Mouse (Mus musculus) heart, embryonic 15.5 days (tissue): ENCODE measurements around the gene Ankrd50. TPM values are rescaled to one million over a fixed set of nuclear protein-coding genes. Genes with fewer than 3 reads are reported as not detected.

Source experiments
- ATAC-seq: fragments of 200-750 bp; cut with Nextera tagmentation; replicated peaks from 2 replicates; pipeline ENCODE4 v1.8.0; 2017; ENCODE audit warnings: low read depth, moderate TSS enrichment; ENCODE audit not compliant: insufficient number of reproducible peaks, insufficient read depth, low FRiP score
- H3K27ac ChIP-seq: fragments of 300-500 bp; sonication (generic); 2 replicates; pipeline ENCODE4 v1.5.1; 2015; ENCODE audit warnings: mild to moderate bottlenecking, inconsistent platforms
- H3K27me3 ChIP-seq: fragments of 300-500 bp; sonication (generic); 2 replicates; pipeline ENCODE4 v1.6.1; 2015; ENCODE audit warnings: inconsistent platforms
- H3K36me3 ChIP-seq: fragments of 300-500 bp; sonication (generic); 2 replicates; pipeline ENCODE4 v1.6.1; 2015; ENCODE audit warnings: mild to moderate bottlenecking, inconsistent platforms
- H3K4me1 ChIP-seq: fragments of 300-500 bp; sonication (generic); replicated peaks from 2 replicates; pipeline ENCODE4 v1.6.1; 2015; ENCODE audit warnings: inconsistent platforms
- H3K4me2 ChIP-seq: fragments of 300-500 bp; sonication (generic); 2 replicates; pipeline ENCODE4 v1.6.1; 2015; ENCODE audit warnings: inconsistent platforms, mild to moderate bottlenecking, moderate library complexity
- H3K4me3 ChIP-seq: fragments of 300-500 bp; sonication (generic); 2 replicates; pipeline ENCODE4 v1.5.1; 2015; ENCODE audit warnings: mild to moderate bottlenecking, inconsistent platforms
- H3K9ac ChIP-seq: fragments of 300-500 bp; sonication (generic); 2 replicates; pipeline ENCODE4 v1.6.1; 2015; ENCODE audit warnings: mild to moderate bottlenecking, inconsistent platforms
- H3K9me3 ChIP-seq: fragments of 300-500 bp; sonication (generic); replicated peaks from 2 replicates; pipeline ENCODE4 v1.6.1; 2016; ENCODE audit warnings: inconsistent platforms
- WGBS: fragments of 180-500 bp; shearing (Covaris S2); methylation state at CpG from one replicate; pipeline ENCODE4 v1.1.7; 2015; ENCODE audit warnings: mixed read lengths; 5-methylcytosine and 5-hydroxymethylcytosine counted together
- polyA plus RNA-seq: library from polyadenylated mRNA; unstranded; fragments of >200 nt; fragmentation: Nextera tagmentation; extraction: Ambion mirVana; gene quantifications from 2 replicates; pipeline ENCODE4 v1.2.1, GENCODE M21; 2015

Gene Ankrd50
- polyA plus RNA-seq, 1 experiment from 2014 or later = 15.1 TPM

DNA sequence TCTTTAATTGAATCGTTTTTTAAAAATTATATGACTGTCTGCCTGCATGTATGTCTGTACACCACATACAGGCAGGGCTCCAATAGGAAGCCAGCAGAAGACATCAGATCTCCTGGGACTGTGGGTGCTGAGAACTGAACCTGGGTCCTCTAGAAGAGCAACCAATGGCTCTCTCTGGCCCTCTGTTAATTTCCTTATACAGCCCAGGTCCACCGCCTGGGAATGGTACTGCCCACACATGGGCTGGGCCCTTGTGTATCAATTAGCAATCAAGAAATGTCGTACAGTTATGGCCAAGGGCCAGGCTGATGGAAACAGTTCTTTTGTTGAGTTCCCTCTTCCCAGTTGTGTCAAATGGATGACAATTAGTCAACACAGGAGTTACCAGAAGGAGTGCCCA lies 6.6 kb upstream of the Ankrd50 start:
- H3K9me3 ChIP-seq = no peaks in the 10 kb centered on the region
- ATAC-seq = no peak
- no peak overlapping the region for H3K9ac ChIP-seq
- no peaks in the 10 kb centered on the region for H3K27me3 ChIP-seq
- no peaks in the 10 kb centered on the region for H3K36me3 ChIP-seq
- H3K4me3 ChIP-seq = no peak overlapping the region
- H3K4me1 ChIP-seq = 0 out of 2 replicates have a peak, but pooled peaks cover 2% of the 10 kb centered on the region
- no peak overlapping the region for H3K4me2 ChIP-seq
- 78% methylated on average over 3 of the region's 3 CpGs for WGBS
- H3K27ac ChIP-seq = no peak overlapping the region

DNA sequence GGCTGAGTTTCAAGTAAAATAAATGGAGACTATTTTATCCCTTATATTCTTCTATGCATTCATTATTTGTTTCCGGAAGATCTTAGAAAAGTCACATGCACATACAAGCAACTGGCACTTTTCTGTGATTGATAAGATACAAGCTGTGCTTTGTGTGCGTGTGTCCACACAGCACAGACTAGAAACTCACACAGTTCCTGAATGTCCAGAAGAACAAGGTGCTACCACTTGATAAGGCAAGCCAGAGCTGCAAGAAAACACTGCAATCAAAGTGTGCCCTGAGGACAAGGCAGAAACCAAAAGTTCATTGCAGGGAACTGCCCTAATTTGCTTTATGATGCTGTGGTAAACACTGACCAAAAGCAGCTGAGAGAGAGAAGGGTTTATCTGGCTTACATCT lies 6.1 kb upstream of the Ankrd50 start:
- Histone ChIP-seq H3K27me3 (no peaks in the 10 kb centered on the region), H3K36me3 (no peaks in the 10 kb centered on the region), H3K27ac (no peak overlapping the region), H3K4me2 (no peak overlapping the region), H3K9ac (no peak overlapping the region), H3K4me1 (0 out of 2 replicates have a peak, but pooled peaks cover 2% of the 10 kb centered on the region), H3K4me3 (no peak overlapping the region), H3K9me3 (no peaks in the 10 kb centered on the region)
- 44% methylated on average over 2 of the region's 2 CpGs for WGBS
- no peak for ATAC-seq

GRCm38 (mm10) chr3:38485107-38485545 lies 482 bp upstream of the Ankrd50 start:
- H3K36me3 ChIP-seq = no peaks in the 10 kb centered on the region

DNA sequence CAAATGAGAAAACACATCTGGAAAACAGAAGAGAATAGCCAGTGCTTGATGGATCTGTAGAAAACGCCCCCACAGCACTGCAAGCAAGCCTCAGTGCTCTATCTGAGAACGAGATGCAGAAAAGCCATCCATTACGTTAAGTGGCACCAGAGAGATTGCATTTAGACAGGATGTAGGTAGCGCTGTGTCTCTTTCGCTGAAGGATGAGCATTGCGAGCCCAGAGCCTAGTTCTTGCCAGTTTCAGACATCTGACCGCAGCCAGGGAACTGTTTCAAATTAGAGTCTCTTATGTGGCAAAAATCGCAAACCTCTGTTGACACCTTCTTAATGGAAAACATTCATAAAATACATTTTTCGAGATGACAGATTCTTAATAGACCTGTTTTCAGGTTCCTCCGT lies 1.1 kb downstream of the Ankrd50 start:
- Histone ChIP-seq H3K4me1 (peaks cover 40% of the 10 kb centered on the region), H3K9ac (peak overlapping the region; percentile 98), H3K4me3 (peak overlapping the region; percentile 97), H3K4me2 (peak overlapping the region; percentile 65), H3K36me3 (peaks cover 9% of the 10 kb centered on the region; the same call in 1 of the 2 replicates), H3K27ac (peak overlapping the region; percentile 91), H3K27me3 (no peaks in the 10 kb centered on the region), H3K9me3 (no peaks in the 10 kb centered on the region)
- WGBS = 16% methylated on average over 10 of the region's 10 CpGs
- no peak for ATAC-seq

More at GRCm38 (mm10) chr3:38485107-38485545, 482 bp upstream of the Ankrd50 start:
- peaks cover 31% of the 10 kb centered on the region for H3K4me1 ChIP-seq
- peak overlapping the region; percentile 53 for H3K9ac ChIP-seq
- H3K4me2 ChIP-seq = peak overlapping the region; percentile 65
- no peaks in the 10 kb centered on the region for H3K9me3 ChIP-seq
- H3K27me3 ChIP-seq = no peaks in the 10 kb centered on the region
- H3K27ac ChIP-seq = peak overlapping the region; percentile 62
- no peak for ATAC-seq
- WGBS = 2% methylated on average over 26 of the region's 26 CpGs
- H3K4me3 ChIP-seq = peak overlapping the region; percentile 97

DNA sequence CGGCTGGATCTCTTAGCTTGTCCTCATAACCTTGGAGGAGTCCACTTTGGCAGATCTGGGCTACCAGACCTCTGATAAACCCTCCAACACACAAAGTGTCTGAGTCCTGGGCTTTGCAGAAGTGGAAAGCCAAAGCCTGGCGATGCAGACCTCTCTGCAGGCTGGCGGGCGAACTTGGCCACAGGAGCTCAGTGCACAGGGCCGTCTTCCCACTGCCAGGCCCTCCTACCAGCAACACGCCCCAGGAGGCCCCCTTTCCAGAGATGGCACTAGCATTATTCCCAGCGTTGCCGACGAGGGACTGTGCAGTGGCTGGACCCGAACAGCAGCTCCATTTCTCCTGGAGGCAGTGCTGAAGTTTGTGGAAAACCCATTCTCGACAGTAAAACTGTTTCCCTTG lies 1.9 kb downstream of the Ankrd50 start:
- H3K4me3 ChIP-seq = peak overlapping the region; percentile 97
- no peak for ATAC-seq
- WGBS = 25% methylated on average over 11 of the region's 11 CpGs
- H3K9ac ChIP-seq = peak overlapping the region; percentile 98
- H3K36me3 ChIP-seq = peaks cover 9% of the 10 kb centered on the region; the same call in 1 of the 2 replicates
- H3K9me3 ChIP-seq = no peaks in the 10 kb centered on the region
- H3K27ac ChIP-seq = peak overlapping the region; percentile 20
- H3K27me3 ChIP-seq = no peaks in the 10 kb centered on the region
- peak overlapping the region; percentile 65 for H3K4me2 ChIP-seq
- peaks cover 46% of the 10 kb centered on the region for H3K4me1 ChIP-seq

- Histone ChIP-seq H3K4me3 (peak overlapping the region; percentile 26), H3K27ac (no peak overlapping the region), H3K4me1 (peaks cover 48% of the 10 kb centered on the region), H3K9ac (no peak overlapping the region), H3K27me3 (no peaks in the 10 kb centered on the region), H3K36me3 (peaks cover 9% of the 10 kb centered on the region; the same call in 1 of the 2 replicates), H3K9me3 (no peaks in the 10 kb centered on the region), H3K4me2 (peak overlapping the region; percentile 53)
- no peak for ATAC-seq
- WGBS = 63% methylated on average over 1 of the region's 1 CpGs
These were observed 3.5 kb downstream of the Ankrd50 start for GRCm38 (mm10) chr3:38481106-38481505.

- H3K4me2 ChIP-seq = no peak overlapping the region
- H3K27me3 ChIP-seq = no peaks in the 10 kb centered on the region
- WGBS = 70% methylated on average over 1 of the region's 1 CpGs
- no peaks in the 10 kb centered on the region for H3K9me3 ChIP-seq
- peaks cover 9% of the 10 kb centered on the region; the same call in 1 of the 2 replicates for H3K36me3 ChIP-seq
- no peak for ATAC-seq
- peaks cover 54% of the 10 kb centered on the region for H3K4me1 ChIP-seq
- no peak overlapping the region for H3K9ac ChIP-seq
- H3K27ac ChIP-seq = no peak overlapping the region
- no peak overlapping the region for H3K4me3 ChIP-seq
These were observed 6.7 kb downstream of the Ankrd50 start for GRCm38 (mm10) chr3:38477936-38478335.

- H3K27me3 ChIP-seq = no peaks in the 10 kb centered on the region
- H3K9ac ChIP-seq = no peak overlapping the region
- WGBS = 71% methylated on average over 6 of the region's 6 CpGs
- no peaks in the 10 kb centered on the region for H3K9me3 ChIP-seq
- H3K36me3 ChIP-seq = peaks cover 9% of the 10 kb centered on the region
- H3K4me2 ChIP-seq = no peak overlapping the region
- no peak overlapping the region for H3K4me3 ChIP-seq
- peaks cover 43% of the 10 kb centered on the region for H3K4me1 ChIP-seq
- ATAC-seq = no peak
- no peak overlapping the region for H3K27ac ChIP-seq
These were observed 9.1 kb downstream of the Ankrd50 start for GRCm38 (mm10) chr3:38475587-38475986.

GRCm38 (mm10) chr3:38473138-38473537 lies 11.5 kb downstream of the Ankrd50 start:
- peaks cover 27% of the 10 kb centered on the region for H3K4me1 ChIP-seq
- H3K9ac ChIP-seq = no peak overlapping the region
- H3K36me3 ChIP-seq = no peaks in the 10 kb centered on the region; the same call in 1 of the 2 replicates
- no peaks in the 10 kb centered on the region for H3K9me3 ChIP-seq
- no peak overlapping the region for H3K27ac ChIP-seq
- no peak for ATAC-seq
- H3K27me3 ChIP-seq = no peaks in the 10 kb centered on the region
- 80% methylated on average over 4 of the region's 4 CpGs for WGBS
- H3K4me2 ChIP-seq = no peak overlapping the region
- no peak overlapping the region for H3K4me3 ChIP-seq

DNA sequence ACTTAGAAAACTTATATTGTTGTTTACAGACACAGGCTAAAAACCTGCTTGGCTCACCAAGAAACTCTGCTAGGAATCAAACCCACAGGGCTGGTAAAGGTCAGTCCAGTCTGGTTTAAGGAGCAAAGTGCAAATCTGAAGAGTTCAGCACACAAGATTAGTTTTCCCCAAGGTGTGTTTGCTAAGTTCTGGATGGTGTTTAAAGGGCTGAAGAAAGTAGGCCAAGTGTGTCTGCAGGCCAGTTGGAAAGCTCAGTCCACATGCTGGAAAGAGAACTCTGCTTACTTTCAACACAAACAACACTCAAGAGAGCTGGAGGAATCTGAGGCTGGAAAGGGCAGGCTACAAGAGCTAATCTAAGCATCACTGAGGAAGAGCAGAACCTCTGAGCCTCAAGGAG lies 13.1 kb downstream of the Ankrd50 start:
- Histone ChIP-seq H3K4me3 (no peak overlapping the region), H3K9ac (no peak overlapping the region), H3K27ac (no peak overlapping the region), H3K4me2 (no peak overlapping the region), H3K4me1 (peaks cover 22% of the 10 kb centered on the region), H3K9me3 (no peaks in the 10 kb centered on the region), H3K36me3 (no peaks in the 10 kb centered on the region; the same call in 1 of the 2 replicates), H3K27me3 (no peaks in the 10 kb centered on the region)
- no peak for ATAC-seq

- Histone ChIP-seq H3K9ac (no peak overlapping the region), H3K9me3 (no peaks in the 10 kb centered on the region), H3K27ac (no peak overlapping the region), H3K4me2 (no peak overlapping the region), H3K4me3 (no peak overlapping the region), H3K27me3 (no peaks in the 10 kb centered on the region), H3K36me3 (no peaks in the 10 kb centered on the region; the same call in 1 of the 2 replicates), H3K4me1 (peaks cover 7% of the 10 kb centered on the region; the same call in 1 of the 2 replicates)
- WGBS = 80% methylated on average over 8 of the region's 8 CpGs
- no peak for ATAC-seq
These were observed 16.5 kb downstream of the Ankrd50 start for GRCm38 (mm10) chr3:38468131-38468530.

GRCm38 (mm10) chr3:38466880-38467405 lies 17.7 kb downstream of the Ankrd50 start:
- Histone ChIP-seq H3K4me3 (no peak overlapping the region), H3K36me3 (peaks cover 10% of the 10 kb centered on the region), H3K4me2 (no peak overlapping the region), H3K27ac (no peak overlapping the region), H3K27me3 (no peaks in the 10 kb centered on the region), H3K9ac (no peak overlapping the region), H3K4me1 (peaks cover 6% of the 10 kb centered on the region; the same call in 1 of the 2 replicates), H3K9me3 (no peaks in the 10 kb centered on the region)
- WGBS = 77% methylated on average over 8 of the region's 8 CpGs
- no peak for ATAC-seq
